Mouse (Mus musculus) neutrophil, adult 5-6 weeks (primary cell): ENCODE results near the gene Defb38. TPM values are rescaled to one million over a fixed set of nuclear protein-coding genes. Genes with fewer than 3 reads are reported as not detected.

Experiments used
- ATAC-seq: fragments of 151-379, 151-347 bp; 2 replicates; pipeline ENCODE4 v1.8.0; 2017; ENCODE audit warnings: mild to moderate bottlenecking, moderate TSS enrichment; ENCODE audit not compliant: insufficient number of reproducible peaks, poor library complexity, low FRiP score, severe bottlenecking; ENCODE audit errors: extremely low read depth
- total RNA-seq: library from RNA; stranded (forward); fragments of 200-1000 nt; gene quantifications from 2 replicates; pipeline ENCODE4 v1.2.3, GENCODE M21; 2017

Gene Defb38
- total RNA-seq = not detected in 2 replicates

GRCm38 (mm10) chr8:19026466-19026865 lies at the start of gene Defb38:
Gene Defb38, minus strand, starts transcription at chr8:19026566.
- no peak for ATAC-seq

GRCm38 (mm10) chr8:19066013-19066412 lies 39.6 kb upstream of the Defb38 start:
- ATAC-seq = no peak

GRCm38 (mm10) chr8:19064710-19065109 lies 38.3 kb upstream of the Defb38 start, which contains the start of gene Defb39:
Gene Defb39, minus strand, starts transcription at chr8:19064810.
- no peak for ATAC-seq

DNA sequence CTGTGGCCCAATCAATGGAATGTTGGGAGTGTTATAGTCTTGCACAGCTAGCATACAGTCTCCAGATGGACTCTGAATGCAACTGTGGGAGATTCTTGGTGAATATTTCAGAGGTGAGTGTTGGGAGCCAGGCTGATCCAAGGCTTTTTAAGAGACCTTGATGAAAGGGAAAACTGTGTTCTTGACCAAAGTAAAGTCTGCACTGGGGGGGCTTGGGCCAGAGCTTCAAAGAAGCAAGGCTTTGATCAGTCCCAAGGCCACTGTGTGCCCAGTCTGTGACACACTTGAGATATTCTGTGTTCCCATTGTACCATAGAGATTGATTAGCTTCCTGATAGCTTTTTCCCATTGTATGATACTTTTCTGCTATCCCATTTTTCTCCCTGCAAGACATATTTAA lies 36.5 kb upstream of the Defb38 start:
- no peak for ATAC-seq

GRCm38 (mm10) chr8:19045242-19045641 lies 18.9 kb upstream of the Defb38 start:
- ATAC-seq = no peak

Other genes with a start within 250 kb of the Defb38 start
- gene Defb40, start 48.3 kb downstream of the Defb38 start, total RNA-seq = not detected in 2 replicates
- not detected in 2 replicates for gene Defb37, start 35.5 kb downstream of the Defb38 start, total RNA-seq
- not detected in 2 replicates for gene Defb39, start 38.2 kb upstream of the Defb38 start, total RNA-seq
- gene Defb12, start 88.3 kb upstream of the Defb38 start, total RNA-seq = not detected in 2 replicates
- not detected in 2 replicates for gene Defb34, start 97.2 kb upstream of the Defb38 start, total RNA-seq
- gene Gm45826, start 114.2 kb upstream of the Defb38 start, total RNA-seq = 4.5 TPM in 1 of 2 replicates, not detected in the other
- gene Defb14, start 167.8 kb upstream of the Defb38 start, total RNA-seq = 7.0 TPM in 1 of 2 replicates, not detected in the other
- gene Defb4, start 172.1 kb upstream of the Defb38 start, total RNA-seq = not detected in 2 replicates
- not detected in 2 replicates for gene Defb6, start 198.9 kb upstream of the Defb38 start, total RNA-seq
- gene Defb46, start 213.3 kb upstream of the Defb38 start, total RNA-seq = not detected in 2 replicates
- gene Defb5, start 221.0 kb upstream of the Defb38 start, total RNA-seq = not detected in 2 replicates